Mouse (Mus musculus) limb, embryonic 11.5 days (tissue): ENCODE measurements at regions not wholly inside any gene's neighbourhood (a gene's known extent, or its start where the extent isn't known, plus 50 kb on each side); places are given as distances from the start of the nearest gene placed in this dataset.

Source experiments
- ATAC-seq: fragments of 200-750 bp; cut with Nextera tagmentation; 2 replicates; pipeline ENCODE4 v1.8.0; 2017; ENCODE audit warnings: low read depth; ENCODE audit not compliant: insufficient number of reproducible peaks, low FRiP score, low TSS enrichment
- DNase-seq: peaks from one replicate; pipeline ENCODE4 v3.0.0-alpha.2; 2015; ENCODE audit warnings: low spot score
- H3K27ac ChIP-seq: fragments of 300-500 bp; sonication (generic); replicated peaks from 2 replicates; pipeline ENCODE4 v1.5.1; 2014; ENCODE audit warnings: low read depth, mild to moderate bottlenecking, low read length
- H3K27me3 ChIP-seq: fragments of 300-500 bp; sonication (generic); 2 replicates; pipeline ENCODE4 v1.6.1; 2014; ENCODE audit warnings: mild to moderate bottlenecking, low read length, mixed read lengths; ENCODE audit not compliant: control insufficient read depth, insufficient read depth
- H3K36me3 ChIP-seq: fragments of 300-500 bp; sonication (generic); 2 replicates; pipeline ENCODE4 v1.6.1; 2014; ENCODE audit warnings: mild to moderate bottlenecking, low read length, moderate library complexity, mixed read lengths; ENCODE audit not compliant: control insufficient read depth, insufficient read depth
- H3K4me1 ChIP-seq: fragments of 300-500 bp; sonication (generic); 2 replicates; pipeline ENCODE4 v1.6.1; 2014; ENCODE audit warnings: low read length, mixed read lengths; ENCODE audit not compliant: control insufficient read depth, insufficient read depth
- H3K4me2 ChIP-seq: fragments of 300-500 bp; sonication (generic); 2 replicates; pipeline ENCODE4 v1.6.1; 2014; ENCODE audit warnings: low read depth, mild to moderate bottlenecking, moderate library complexity; ENCODE audit not compliant: severe bottlenecking
- H3K4me3 ChIP-seq: fragments of 300-500 bp; sonication (generic); 2 replicates; pipeline ENCODE4 v1.5.1; 2014; ENCODE audit warnings: low read depth, low read length
- H3K9ac ChIP-seq: fragments of 300-500 bp; sonication (generic); 2 replicates; pipeline ENCODE4 v1.6.1; 2014; ENCODE audit warnings: mild to moderate bottlenecking, low read length
- H3K9me3 ChIP-seq: fragments of 300-500 bp; sonication (generic); 2 replicates; pipeline ENCODE4 v1.6.1; 2016; ENCODE audit warnings: low read length; ENCODE audit not compliant: control insufficient read depth
- WGBS: fragments of 180-500 bp; shearing (Covaris S2); extraction: QIAGEN DNeasy Blood & Tissue Kit; methylation state at CpG from one replicate; pipeline ENCODE4 v1.1.7; 2014; 5-methylcytosine and 5-hydroxymethylcytosine counted together

- no peak overlapping the region for H3K4me2 ChIP-seq
- H3K9me3 ChIP-seq: no peaks in the 10 kb centered on the region
- DNase-seq: peak; percentile 26
- no peaks in the 10 kb centered on the region for H3K36me3 ChIP-seq
- peaks cover 14% of the 10 kb centered on the region for H3K4me1 ChIP-seq
- no peak overlapping the region for H3K9ac ChIP-seq
- no peak overlapping the region for H3K27ac ChIP-seq
- no peak for ATAC-seq
- H3K27me3 ChIP-seq: no peaks in the 10 kb centered on the region
- H3K4me3 ChIP-seq: no peak overlapping the region
- 62% methylated on average over 12 of the region's 12 CpGs for WGBS
Observed at GRCm38 (mm10) chr14:46634656-46635244, 125.6 kb upstream of the Cdkn3 start.

- Histone ChIP-seq H3K4me2 (no peak overlapping the region), H3K4me3 (no peak overlapping the region), H3K9me3 (no peaks in the 10 kb centered on the region), H3K4me1 (peaks cover 14% of the 10 kb centered on the region), H3K36me3 (no peaks in the 10 kb centered on the region), H3K9ac (no peak overlapping the region), H3K27ac (no peak overlapping the region), H3K27me3 (no peaks in the 10 kb centered on the region)
- no peak for ATAC-seq
- DNase-seq: peak; percentile 20
- 93% methylated on average over 10 of the region's 10 CpGs for WGBS
Observed at GRCm38 (mm10) chr14:46634251-46634650, 126.1 kb upstream of the Cdkn3 start.

GRCm38 (mm10) chr14:46627690-46628089, 132.7 kb upstream of the Cdkn3 start:
- no peak for ATAC-seq
- peak; percentile 14 for DNase-seq
- WGBS: 93% methylated on average over 5 of the region's 5 CpGs
- Histone ChIP-seq H3K9ac (no peak overlapping the region), H3K4me3 (no peak overlapping the region), H3K36me3 (no peaks in the 10 kb centered on the region), H3K27me3 (no peaks in the 10 kb centered on the region), H3K4me1 (no peaks in the 10 kb centered on the region), H3K27ac (no peak overlapping the region), H3K9me3 (no peaks in the 10 kb centered on the region), H3K4me2 (no peak overlapping the region)

GRCm38 (mm10) chr14:46625760-46626159, 134.6 kb upstream of the Cdkn3 start:
- H3K9ac ChIP-seq: no peak overlapping the region
- DNase-seq: peak; percentile 21
- H3K27ac ChIP-seq: no peak overlapping the region
- H3K36me3 ChIP-seq: no peaks in the 10 kb centered on the region
- ATAC-seq: no peak
- H3K9me3 ChIP-seq: no peaks in the 10 kb centered on the region
- H3K4me1 ChIP-seq: no peaks in the 10 kb centered on the region
- H3K4me2 ChIP-seq: no peak overlapping the region
- no peak overlapping the region for H3K4me3 ChIP-seq
- 64% methylated on average over 7 of the region's 7 CpGs for WGBS
- no peaks in the 10 kb centered on the region for H3K27me3 ChIP-seq

- ATAC-seq: no peak
- 56% methylated on average over 2 of the region's 2 CpGs for WGBS
Observed at GRCm38 (mm10) chr14:46623645-46624044, 136.7 kb upstream of the Cdkn3 start.

GRCm38 (mm10) chr14:46616030-46616429, 144.3 kb upstream of the Cdkn3 start:
- Histone ChIP-seq H3K9me3 (no peaks in the 10 kb centered on the region), H3K27ac (no peak overlapping the region), H3K4me2 (no peak overlapping the region), H3K4me1 (no peaks in the 10 kb centered on the region), H3K4me3 (no peak overlapping the region), H3K9ac (no peak overlapping the region), H3K27me3 (no peaks in the 10 kb centered on the region), H3K36me3 (no peaks in the 10 kb centered on the region)
- no peak for ATAC-seq
- 89% methylated on average over 9 of the region's 9 CpGs for WGBS
- DNase-seq: peak; percentile 10

More at GRCm38 (mm10) chr14:46623645-46624044, 136.7 kb upstream of the Cdkn3 start:
- Histone ChIP-seq H3K4me2 (no peak overlapping the region), H3K9me3 (no peaks in the 10 kb centered on the region), H3K27me3 (no peaks in the 10 kb centered on the region), H3K4me3 (no peak overlapping the region), H3K4me1 (no peaks in the 10 kb centered on the region), H3K36me3 (no peaks in the 10 kb centered on the region), H3K9ac (no peak overlapping the region), H3K27ac (no peak overlapping the region)
- no peak for DNase-seq

- no peak overlapping the region for H3K9ac ChIP-seq
- H3K4me2 ChIP-seq: no peak overlapping the region
- no peaks in the 10 kb centered on the region for H3K36me3 ChIP-seq
- DNase-seq: peak; percentile 20
- 61% methylated on average over 4 of the region's 4 CpGs for WGBS
- no peak overlapping the region for H3K4me3 ChIP-seq
- H3K27ac ChIP-seq: no peak overlapping the region
- H3K4me1 ChIP-seq: 0 out of 2 replicates have a peak, but pooled peaks cover 4% of the 10 kb centered on the region
- H3K9me3 ChIP-seq: no peaks in the 10 kb centered on the region
- no peaks in the 10 kb centered on the region for H3K27me3 ChIP-seq
- ATAC-seq: no peak
Observed at GRCm38 (mm10) chr14:46614936-46615335, 145.4 kb upstream of the Cdkn3 start.

GRCm38 (mm10) chr14:46613748-46614147, 146.6 kb upstream of the Cdkn3 start:
- H3K4me2 ChIP-seq: no peak overlapping the region
- no peak overlapping the region for H3K9ac ChIP-seq
- 31% methylated on average over 4 of the region's 4 CpGs for WGBS
- no peaks in the 10 kb centered on the region for H3K27me3 ChIP-seq
- H3K4me1 ChIP-seq: 0 out of 2 replicates have a peak, but pooled peaks cover 4% of the 10 kb centered on the region
- H3K4me3 ChIP-seq: no peak overlapping the region
- no peaks in the 10 kb centered on the region for H3K9me3 ChIP-seq
- DNase-seq (peak; percentile 18), ATAC-seq (no peak)
- H3K27ac ChIP-seq: no peak overlapping the region
- H3K36me3 ChIP-seq: no peaks in the 10 kb centered on the region

GRCm38 (mm10) chr14:46613211-46613610, 147.1 kb upstream of the Cdkn3 start:
- no peak overlapping the region for H3K9ac ChIP-seq
- no peak for ATAC-seq
- no peaks in the 10 kb centered on the region for H3K9me3 ChIP-seq
- no peaks in the 10 kb centered on the region for H3K27me3 ChIP-seq
- no peak overlapping the region for H3K4me3 ChIP-seq
- no peak overlapping the region for H3K4me2 ChIP-seq
- 0 out of 2 replicates have a peak, but pooled peaks cover 4% of the 10 kb centered on the region for H3K4me1 ChIP-seq
- no peak overlapping the region for H3K27ac ChIP-seq
- WGBS: 63% methylated on average over 8 of the region's 8 CpGs
- H3K36me3 ChIP-seq: no peaks in the 10 kb centered on the region
- DNase-seq: peak; percentile 26
